Mouse (Mus musculus): ENCODE measurements around the gene Scrn1.

Gene Scrn1

DNA sequence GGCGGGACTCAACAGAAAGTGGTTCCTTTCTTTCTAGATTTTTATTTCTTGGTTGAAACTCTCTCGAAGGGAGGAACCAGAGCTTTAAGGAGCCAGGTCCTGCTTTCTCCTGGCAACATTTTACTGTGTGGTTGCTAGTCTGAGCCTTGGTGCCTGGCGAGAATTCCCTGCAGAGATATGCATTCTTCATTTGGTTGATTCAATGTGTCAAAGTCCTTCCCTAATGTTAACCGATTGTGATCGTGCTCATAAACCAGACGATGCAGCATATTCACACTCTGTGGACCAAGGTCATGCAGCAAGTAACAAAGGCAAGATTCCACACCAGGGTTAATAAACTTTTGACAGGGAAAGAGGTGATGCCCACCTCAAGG is 244 bp upstream of the Scrn1 start:
- no peak for DNase-seq (ENCODE audit: low read depth, low spot score)

DNA sequence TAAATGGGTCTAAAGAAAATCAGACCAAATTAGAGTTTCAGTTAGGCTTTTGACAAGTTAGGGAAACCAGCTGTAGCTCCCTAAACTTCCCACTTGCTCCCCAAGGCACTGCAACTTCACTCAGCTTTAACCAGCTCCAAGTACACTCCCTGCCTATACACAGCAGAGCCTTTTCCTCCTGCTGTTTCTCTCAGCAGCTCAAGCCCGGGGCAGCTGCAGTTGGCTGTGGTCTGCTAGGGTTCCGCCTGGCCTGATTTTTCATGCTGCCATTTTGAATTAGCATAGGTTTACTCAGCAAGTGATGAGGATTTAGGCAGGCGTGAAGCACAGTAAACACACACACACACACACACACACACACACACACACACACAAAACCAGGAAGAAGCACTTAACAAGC is 1.3 kb downstream of the Scrn1 start:
- peak; percentile 23 for DNase-seq (ENCODE audit: low read depth, low spot score)

DNA sequence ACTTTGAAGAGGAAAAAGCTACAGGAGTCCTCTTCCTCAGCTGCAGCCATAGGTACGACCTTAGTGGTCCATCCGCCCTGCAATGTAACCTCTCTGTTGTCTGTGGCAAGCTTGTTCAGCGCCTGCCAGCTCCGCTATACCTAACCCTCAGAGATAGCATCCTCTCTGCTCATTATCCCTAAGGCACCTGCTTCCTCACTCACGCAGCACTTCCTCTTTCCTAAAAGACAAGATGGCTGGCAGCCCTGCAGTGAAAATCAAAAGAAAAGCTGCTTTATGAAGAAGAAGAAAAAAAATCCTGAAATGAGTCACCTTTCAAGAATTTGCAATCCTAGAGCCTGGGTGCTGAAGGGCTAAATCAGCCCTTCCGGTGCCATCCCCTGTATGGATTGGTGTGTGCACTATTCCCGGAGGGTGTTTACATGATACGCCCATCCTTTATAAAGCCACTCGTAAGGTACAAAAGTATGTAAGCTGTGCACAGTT is 1.7 kb downstream of the Scrn1 start:
- DNase-seq (ENCODE audit: low read depth, low spot score) = no peak

DNA sequence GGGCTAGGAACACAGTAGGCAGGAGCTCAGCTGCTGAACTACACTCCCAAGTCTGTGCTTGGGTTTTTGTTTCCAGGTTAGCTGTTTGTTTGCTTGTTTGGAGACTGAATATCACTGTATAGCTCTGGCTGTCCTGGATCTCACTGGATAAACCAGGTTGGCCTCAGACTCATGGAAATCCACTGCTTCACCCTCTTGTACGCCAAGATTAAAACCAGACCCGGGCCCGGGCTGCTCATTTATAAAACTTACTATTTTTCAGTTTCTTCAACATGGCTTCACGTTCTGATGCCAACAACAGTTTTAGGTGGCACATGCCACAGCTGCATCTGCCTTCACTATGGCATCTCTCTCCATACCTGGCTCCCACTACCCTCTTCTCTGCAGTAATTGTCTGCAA is 2.7 kb downstream of the Scrn1 start:
- DNase-seq (ENCODE audit: low read depth, low spot score) = no peak

DNA sequence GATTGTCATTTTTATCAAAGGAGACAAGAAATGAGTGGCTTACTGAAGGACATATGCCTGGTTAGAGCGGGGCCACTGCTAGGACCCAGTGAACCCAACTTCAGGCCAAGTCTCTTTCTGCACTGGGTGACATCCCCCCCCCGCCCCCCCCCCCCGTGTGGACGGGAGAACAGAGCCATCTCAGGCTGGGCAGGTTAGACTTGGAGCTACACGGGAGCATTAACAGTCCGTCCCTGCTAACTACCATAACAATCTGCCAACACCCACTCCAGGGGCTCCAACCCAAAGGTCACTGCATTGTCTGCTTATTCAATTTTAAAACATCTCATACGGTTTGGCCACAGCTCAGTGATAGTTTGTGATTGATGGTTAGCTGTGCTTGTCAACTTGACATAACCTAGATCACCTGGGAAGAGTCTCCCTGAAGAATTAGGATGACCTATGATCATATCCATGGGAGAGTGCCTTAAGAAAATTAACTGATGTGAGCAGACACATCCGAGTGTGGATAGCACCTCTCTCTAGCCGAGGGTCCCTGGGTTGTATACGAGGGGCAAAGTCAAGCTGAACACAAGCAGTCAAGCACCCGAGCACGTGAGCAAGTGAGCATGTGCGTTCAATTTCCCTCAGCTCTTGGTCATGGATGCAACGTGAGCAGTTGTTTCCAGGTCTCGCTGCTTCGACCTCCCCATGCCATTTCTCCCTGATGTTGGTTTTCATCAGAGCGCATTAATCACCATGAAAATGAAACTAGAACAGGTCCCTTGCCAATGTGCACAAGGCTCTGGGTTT is 4.1 kb downstream of the Scrn1 start:
- no peak for DNase-seq (ENCODE audit: low read depth, low spot score)

DNA sequence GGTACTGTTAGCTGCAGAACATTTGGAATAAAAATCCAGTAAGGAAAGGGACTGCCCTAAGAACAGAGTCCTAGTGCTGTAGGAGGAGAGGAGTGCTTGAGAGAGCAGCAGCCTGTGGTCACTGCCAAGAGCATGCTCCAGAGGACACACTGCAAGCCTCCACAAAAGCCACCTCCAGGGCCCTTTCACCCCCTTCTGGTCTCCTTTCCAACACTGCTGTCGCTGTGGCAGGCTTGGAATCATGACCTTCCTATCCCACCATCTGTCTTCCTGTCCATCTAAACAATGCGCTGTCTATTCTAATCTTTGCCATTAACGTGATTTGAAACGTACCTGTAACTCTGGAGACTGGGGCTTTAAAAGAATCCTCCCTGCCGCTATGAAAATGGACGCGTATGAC is 7.8 kb downstream of the Scrn1 start:
- DNase-seq (ENCODE audit: low read depth, low spot score) = no peak

DNA sequence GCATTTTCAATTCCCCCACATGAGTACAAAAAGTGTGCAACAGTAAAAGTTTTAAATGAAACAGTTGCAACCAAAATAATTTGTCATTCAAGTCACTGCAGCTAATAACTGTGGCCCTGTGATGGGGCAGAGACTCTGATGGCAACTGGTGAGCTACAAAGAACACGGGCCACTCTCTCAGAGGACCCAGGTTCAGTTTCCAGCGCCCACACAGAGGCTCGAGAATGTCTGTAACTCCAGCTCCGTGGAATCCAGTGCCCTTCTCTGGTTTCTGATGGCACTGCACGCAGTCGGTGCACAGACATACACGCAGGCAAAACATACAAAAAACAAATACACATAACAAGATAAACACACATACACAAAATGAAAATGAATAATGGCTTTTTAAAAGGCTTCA is 8.6 kb downstream of the Scrn1 start:
- no peak for DNase-seq (ENCODE audit: low read depth, low spot score)

DNA sequence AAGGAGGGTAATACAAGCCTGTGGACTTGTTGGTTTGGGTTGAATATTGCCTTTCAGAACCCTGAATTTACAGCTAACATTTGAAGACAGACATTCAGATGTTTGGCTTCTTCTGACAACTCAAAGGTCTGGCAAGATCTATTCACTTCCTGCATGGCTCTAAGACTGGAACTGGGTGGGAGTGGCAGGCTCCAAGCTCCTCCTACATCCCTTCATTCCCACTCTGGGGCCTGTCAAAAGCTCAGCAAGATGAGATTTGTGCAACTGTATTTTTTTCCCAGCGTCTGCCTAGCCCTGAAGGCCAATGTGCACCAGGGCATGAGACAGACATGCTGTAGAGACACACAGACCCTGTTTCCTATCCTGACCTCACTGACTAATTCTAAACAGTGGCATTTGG is 10.5 kb downstream of the Scrn1 start:
- DNase-seq (ENCODE audit: low read depth, low spot score) = no peak

DNA sequence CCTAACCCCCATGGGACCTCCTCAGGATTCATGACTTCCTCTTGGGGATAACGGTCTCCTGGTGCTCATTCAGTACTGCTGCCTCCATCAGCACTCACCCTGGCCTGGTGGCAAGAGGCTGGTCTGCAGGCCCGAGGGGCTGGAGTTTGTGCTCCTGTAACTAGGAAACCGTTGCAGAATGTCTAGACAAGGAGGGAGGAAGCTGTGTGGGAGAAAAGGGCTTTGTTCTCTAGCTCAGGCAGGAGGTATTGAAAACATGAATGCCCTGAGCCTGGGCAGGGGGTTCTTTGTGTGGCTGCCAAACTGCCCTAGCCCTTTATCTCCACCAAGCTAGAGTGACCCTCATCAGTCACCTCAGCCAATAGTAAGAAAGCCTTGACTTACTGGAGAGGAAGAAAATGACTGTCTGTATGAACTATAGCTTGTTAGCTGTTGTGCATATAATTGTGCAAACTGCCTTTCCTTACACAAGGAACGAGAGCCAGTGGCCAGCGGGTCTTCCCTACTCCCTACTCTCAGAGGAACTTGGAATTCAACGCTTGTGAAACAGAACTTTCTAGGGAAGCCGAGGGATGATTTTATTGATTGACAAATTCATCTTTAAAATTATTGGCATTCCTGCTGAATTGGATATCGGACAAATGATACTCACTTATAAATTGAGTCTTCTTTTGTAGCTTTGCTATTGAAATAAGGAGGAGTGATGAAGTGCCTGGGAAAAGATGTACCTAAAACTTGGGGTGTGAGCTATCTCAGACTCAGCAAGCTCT is 11.8 kb downstream of the Scrn1 start:
- DNase-seq (ENCODE audit: low read depth, low spot score) = peak; percentile 88

DNA sequence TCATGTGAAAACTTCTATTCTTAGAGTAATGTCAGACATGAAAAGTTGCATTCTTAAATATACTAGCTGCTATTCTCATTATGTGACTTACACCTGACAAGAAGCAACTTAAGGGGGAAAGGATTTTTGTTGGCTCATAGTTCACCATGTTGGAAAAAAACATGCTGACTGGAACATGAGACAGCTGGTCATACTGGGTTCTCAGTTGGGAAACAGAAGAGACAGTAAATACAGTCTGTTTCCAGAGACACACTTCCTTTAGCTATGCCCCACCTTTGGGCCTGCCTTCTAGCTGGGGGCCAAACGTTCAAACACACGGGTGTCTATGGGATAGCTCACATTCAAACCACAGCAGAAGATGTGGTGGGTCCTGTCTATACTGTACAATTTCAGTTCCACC is 12.7 kb downstream of the Scrn1 start:
- DNase-seq (ENCODE audit: low read depth, low spot score) = no peak

DNA sequence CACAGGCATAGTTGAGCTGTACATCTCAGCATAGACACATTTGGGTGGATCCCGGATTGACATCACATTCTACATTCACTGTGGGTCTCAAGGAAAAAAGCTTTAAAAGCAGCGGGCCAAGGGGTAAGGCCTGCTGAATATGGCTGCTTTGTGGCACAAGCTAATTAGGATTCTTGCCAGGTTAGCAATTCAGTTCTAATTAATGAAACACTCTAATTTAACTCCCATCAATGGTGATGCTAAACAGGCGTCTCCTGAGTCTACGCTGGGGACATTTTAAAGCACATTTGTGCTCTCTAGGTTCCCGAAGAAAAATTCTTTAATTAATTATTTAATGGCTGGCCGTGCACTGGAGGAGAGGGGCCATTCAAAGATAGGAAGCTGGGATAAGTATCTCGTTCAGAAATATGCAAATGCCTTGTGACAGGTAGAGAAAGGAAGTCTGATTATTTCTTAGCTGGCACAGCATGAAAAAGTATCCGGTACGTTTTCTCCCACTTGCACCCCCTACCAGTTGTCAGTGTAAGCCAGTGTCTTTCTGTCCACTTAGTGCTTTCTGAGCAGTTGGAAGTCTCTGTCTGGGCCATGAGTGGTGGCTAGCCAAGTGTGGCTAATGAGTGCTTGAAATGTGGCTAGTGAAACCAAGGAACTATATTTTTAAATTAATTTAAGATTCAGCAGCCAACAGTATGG is 13.4 kb downstream of the Scrn1 start:
- DNase-seq (ENCODE audit: low read depth, low spot score) = no peak

DNA sequence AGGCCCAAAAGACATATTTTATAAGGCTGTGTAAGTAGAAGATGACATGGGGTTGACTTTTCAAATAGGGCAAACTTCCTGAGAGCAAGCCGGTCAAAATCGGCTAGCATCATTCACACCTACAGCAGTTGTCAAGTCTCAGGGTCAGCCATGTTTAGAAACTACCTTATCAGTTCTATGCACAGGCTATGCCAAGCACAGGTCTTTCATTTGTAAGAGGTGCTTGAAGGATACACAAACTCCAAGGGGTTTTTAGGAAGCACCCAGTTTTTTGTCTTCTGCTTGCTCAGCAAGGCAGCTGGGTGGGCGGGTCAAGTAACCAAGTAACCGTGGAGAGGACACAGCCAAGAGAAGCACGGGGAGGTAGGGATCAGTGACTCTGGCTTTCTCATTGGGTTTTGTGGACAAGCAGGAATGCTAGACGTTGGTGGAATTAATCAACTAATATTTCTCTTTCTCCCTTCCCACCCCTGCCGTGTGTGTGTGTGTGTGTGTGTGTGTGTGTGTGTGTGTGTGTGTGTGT is 15.4 kb downstream of the Scrn1 start:
- DNase-seq (ENCODE audit: low read depth, low spot score) = no peak

DNA sequence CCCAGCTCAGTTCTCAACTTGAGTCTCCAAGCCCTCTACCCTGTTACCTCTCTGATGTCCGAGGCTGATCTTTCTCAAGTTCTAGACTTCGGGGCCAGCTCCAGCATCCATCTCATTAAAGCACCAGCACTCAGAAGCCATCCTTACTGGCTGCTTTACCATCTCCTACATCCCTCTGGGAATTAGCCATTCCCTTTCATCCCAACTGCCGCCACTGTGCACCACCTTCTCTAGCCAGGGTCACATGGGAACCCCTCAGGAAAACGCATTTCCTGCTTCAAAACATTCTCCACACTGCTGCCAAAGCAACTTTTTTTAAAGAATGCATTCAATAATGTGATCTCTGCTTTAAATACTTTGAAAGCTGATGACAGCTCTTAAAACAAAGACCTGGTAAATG is 17.0 kb downstream of the Scrn1 start:
- no peak for DNase-seq (ENCODE audit: low read depth, low spot score)

DNA sequence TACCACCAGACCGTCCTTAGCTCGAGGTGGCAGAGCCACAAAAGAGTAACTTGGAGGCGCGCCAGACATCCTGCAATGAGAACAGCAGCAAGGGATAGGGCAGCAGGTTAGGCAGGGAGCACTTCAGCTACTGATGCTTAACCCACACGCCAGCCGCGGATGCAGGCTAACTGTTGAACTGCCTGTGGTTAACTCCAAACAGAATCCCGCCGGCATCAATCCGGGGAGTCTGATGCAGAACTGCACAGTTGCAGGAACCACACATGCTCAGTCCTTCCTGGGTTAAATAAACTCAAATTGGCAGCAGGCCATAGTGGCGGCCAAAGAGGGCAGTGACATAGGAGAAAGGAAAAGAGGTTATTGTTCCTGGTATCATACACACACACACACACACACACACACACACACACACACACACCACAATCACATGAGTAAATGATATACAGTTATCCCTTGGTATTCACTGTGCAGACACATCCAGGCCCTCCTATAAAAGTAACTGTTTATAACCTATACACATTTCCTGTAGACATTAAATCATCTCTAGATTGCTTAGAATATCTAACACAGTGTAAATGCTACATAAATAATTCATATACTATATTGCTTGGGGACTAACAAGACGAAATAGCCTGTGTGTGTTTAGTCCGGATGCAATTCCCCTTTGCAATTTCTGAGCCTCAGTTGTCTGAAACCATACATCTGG is 17.8 kb downstream of the Scrn1 start:
- DNase-seq (ENCODE audit: low read depth, low spot score) = no peak

DNA sequence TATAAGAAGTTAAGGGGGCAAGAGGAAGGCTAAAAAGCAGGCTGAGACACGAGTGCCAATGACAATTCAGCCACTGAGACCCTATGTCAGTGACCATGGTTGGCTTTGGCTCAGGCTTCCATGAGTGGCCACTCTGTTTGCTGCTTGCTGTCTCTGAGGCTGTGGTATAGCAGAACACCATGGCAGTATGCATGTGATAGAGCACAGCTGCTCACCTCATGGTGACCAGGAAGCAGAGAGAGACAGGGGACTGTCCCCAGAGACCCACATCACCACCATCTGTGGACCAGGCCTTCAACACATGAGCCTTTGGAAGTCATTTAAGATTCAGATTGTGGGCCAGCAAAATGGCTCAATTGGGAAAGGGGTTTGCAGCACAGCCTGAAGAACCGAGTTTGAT is 22.6 kb downstream of the Scrn1 start:
- DNase-seq (ENCODE audit: low read depth, low spot score) = no peak

DNA sequence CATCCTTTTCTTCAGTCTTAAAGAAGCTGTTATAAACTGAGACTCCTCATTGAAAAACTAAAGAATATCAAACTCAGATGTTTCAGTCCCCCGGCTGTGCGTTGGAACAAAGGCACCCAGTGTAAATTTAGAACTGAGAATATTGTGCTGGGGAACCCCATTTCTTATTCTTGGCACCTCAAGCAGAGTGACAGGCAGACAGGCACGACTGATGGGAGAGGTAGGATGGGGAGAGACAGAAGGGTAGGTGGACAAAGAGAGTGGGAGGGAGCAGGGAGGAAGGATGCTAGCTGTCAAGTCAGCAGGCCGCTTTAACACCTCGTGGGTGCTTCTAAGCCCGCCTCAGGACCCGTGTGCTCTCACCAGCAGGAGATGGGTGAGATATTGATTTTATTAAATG is 23.5 kb downstream of the Scrn1 start:
- no peak for DNase-seq (ENCODE audit: low read depth, low spot score)

DNA sequence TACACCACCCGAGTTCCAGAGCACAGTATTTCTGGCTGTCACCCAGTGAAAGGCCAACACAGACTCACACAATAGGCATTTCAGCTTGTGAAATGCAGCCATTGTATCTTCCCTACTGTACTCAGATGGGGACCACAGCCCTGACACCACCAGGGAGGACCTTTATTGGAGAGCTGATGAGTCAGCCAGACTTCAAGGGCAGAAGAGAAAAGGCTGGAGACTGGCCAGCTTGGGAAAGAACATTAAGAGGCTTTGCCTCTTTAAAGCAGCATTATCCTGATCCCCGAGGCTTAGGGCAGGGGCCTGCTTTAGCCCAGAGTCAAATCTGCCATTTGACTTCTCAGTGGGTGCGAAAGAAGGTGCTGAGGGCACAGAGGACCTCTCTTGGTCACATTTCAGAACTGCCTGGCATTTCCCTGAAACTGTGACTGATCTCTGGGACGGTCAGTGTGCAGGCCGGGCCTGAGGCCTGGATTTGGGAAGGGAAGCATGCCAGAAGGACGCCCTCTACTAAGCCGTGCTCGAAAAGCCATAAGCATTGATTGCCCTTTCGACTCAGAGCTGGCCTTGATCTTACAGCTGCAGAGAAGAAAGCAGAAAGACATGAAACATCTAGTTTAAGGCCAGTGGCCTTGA is 25.9 kb downstream of the Scrn1 start:
- no peak for DNase-seq (ENCODE audit: low read depth, low spot score)

DNA sequence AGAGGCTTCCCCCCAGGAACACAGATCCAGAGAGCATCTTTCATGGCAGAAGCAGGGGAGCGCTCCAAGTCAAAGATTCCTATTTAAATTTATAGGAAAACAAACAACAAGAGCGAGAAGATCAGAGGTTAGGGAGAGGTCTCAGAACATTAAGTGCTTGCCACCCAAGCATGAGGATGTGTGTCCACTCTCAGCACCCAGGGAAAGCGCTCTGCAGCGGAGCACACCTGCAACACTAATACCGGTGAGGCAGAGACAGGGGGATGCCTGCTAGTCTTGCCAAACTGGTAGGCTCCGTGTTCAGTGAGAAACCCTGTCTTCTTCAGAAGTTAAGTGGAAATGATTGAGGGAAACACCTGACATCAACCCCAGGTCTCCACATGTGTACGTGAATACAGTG is 26.9 kb downstream of the Scrn1 start:
- DNase-seq (ENCODE audit: low read depth, low spot score) = no peak

DNA sequence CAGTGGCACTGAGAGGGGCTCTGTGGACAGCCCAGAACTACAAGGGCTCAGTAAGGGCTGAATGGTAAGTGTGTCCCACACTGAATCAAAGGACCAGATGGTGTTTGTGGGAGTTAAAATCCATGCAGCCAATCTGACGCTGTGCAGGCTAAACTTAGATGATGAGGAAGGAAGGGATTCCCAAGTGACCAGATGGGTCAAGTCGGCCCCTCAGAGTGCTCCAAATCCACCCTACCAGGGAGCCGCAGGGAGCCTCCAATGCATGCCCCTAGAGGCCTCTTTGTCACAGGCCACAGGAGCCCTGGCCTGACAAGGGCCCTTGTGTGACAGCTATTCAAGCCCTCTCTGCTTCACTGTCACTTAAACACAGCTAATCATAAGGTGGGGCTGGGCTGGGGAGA is 27.5 kb downstream of the Scrn1 start:
- DNase-seq (ENCODE audit: low read depth, low spot score) = no peak

DNA sequence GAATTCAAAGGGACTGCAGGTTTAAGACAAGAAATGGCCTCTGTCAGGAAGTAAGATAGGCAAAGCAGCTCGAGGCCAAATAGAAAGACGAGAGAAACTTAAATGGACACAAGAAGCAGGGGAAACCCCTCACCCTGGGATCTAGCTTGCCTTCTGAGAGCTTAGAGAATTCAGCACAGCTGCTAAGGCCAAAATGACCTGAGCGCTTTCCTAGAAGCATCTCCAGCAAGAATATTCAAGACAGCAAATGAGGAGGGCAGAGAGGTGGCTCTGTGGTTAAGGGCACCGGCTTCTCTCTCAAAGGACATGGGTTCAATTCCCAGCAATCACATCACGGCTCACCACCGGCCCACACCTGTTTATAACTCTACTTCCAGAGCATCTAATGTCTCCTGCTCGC is 29.2 kb downstream of the Scrn1 start:
- no peak for DNase-seq (ENCODE audit: low read depth, low spot score)

DNA sequence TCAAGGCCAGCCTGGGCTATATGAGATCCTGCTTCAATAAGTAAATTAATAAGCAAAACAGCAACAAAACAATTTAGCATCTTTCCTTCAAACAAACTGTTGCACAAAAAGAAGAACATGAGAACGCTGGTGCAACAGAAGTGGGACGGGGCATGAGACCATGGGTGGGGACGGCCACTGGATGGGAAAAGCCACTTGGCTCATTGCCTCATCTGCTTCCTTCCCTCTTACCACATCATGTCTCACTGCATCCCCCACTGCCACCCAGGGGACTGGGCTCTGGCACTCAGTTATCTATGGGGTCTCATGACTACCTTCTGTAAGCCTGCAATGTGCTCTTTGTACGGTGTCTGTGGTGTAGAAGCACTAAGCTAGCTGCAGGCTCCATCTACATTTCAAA is 30.8 kb downstream of the Scrn1 start:
- DNase-seq (ENCODE audit: low read depth, low spot score) = no peak

Measured in mesoderm, embryonic 11.5 days (tissue).